Mouse (Mus musculus) spleen, postnatal 0 days (tissue): Measurements from ENCODE around the gene Smpd1. TPM values are rescaled to one million over a fixed set of nuclear protein-coding genes. Genes with fewer than 3 reads are reported as not detected.

Experiments
- polyA plus RNA-seq: library from polyadenylated mRNA; unstranded; fragments of >200 nt; fragmentation: Nextera tagmentation; extraction: Ambion mirVana; gene quantifications from 2 replicates; pipeline ENCODE4 v1.2.1, GENCODE M21; 2015

The Smpd1 gene
- 17.5 and 18.0 TPM in 2 replicates for polyA plus RNA-seq

DNA sequence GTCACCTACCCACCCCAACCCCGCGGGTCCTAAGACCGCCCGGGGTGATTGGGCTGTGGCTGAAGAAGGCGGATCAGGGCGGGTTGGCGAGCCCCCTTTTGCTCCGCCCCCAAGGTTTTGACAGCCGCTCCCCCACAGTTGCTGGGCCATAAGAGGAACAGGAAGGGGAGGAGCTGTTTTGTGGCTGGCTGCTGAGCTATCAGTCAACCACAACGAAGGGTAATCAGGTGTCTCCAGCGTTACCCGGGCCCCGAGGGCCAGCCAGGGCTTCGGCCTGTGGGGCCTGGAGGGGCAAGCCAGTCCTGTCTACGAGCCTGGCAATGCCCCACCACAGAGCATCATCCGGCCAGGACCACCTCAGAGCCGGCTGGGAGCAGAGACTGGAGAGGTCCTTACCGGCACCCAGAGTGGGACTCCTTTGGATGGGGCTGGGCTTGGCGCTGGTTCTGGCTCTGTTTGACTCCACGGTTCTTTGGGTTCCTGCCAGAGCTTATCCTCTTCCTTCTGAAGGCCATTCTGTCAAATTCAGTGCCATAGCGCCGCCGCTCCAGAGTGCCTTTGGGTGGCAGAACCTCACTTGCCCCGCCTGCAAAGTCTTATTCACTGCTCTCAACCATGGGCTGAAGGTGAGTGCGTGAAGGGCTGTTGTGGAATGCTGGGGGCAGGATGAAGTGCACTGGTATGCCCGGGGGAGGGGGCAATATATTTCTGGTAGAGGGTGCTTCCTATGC lies at the start of gene Smpd1:
Gene Smpd1 (plus strand): TSS at position 149 of the 731 bp plus-strand sequence.

DNA sequence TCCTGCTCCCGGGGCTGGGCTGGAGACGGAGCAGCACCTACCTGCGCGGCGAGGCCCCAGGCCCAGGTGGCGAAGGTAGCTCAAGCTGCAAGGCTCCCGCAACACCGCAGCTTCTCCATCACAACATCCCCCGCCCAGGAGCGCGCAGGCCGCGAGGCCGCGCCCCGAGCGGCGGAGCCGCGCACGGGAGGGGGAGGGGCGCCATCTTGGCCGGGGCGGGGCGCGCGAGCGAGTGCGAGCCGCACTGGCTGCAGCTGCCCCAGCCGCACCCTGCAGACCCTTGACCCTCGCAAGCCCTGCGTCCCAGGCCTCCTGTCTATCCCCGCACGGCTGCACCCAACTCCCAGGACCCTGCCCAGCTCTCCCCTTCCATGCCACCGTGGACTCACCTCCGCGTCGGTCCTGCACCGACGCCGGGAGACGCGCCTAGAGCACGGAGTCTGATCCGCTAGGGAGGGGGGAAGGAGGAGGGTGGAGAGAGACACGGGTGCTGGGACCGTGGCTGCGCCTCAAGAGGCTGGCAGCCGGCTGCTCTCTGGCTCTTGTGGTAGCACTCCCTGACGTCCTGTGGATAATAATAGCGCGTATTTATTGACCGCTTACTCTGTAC lies 27.0 kb downstream of the Smpd1 start, which contains the start of gene Apbb1:
Gene Apbb1 (minus strand): TSS at position 560 of the 610 bp plus-strand sequence.

Other genes with a start within 250 kb of the Smpd1 start
- not detected in 2 replicates for gene Olfr689, start 243.2 kb upstream of the Smpd1 start, polyA plus RNA-seq
- not detected in 2 replicates for gene Olfr690, start 220.3 kb upstream of the Smpd1 start, polyA plus RNA-seq
- gene Olfr691, start 212.1 kb upstream of the Smpd1 start, polyA plus RNA-seq, result not detected in 2 replicates
- gene Olfr692, start 186.1 kb upstream of the Smpd1 start, polyA plus RNA-seq, result not detected in 2 replicates
- gene Gm5901, start 179.3 kb upstream of the Smpd1 start, polyA plus RNA-seq, result 0.35 TPM in 1 of 2 replicates, not detected in the other
- 22.6 and 25.5 TPM in 2 replicates for gene Fam160a2, start 154.3 kb upstream of the Smpd1 start, polyA plus RNA-seq
- 0.05 TPM in 1 of 2 replicates, not detected in the other for gene Cnga4, start 149.8 kb upstream of the Smpd1 start, polyA plus RNA-seq
- not detected in 2 replicates for gene Cckbr, start 128.6 kb upstream of the Smpd1 start, polyA plus RNA-seq
- 56.0 and 66.3 TPM in 2 replicates for gene Cavin3, start 72.1 kb upstream of the Smpd1 start, polyA plus RNA-seq
- 3.4 and 4.6 TPM in 2 replicates for gene Apbb1, start 27.3 kb downstream of the Smpd1 start, polyA plus RNA-seq
- 0.61 and 0.69 TPM in 2 replicates for gene Hpx, start 45.8 kb downstream of the Smpd1 start, polyA plus RNA-seq
- 6.0 and 8.5 TPM in 2 replicates for gene Trim3, start 79.2 kb downstream of the Smpd1 start, polyA plus RNA-seq
- 172 and 176 TPM in 2 replicates for gene Timm10b, start 85.7 kb downstream of the Smpd1 start, polyA plus RNA-seq
- 17.2 and 22.3 TPM in 2 replicates for gene Arfip2, start 86.1 kb downstream of the Smpd1 start, polyA plus RNA-seq
- 30.2 and 33.3 TPM in 2 replicates for gene Gm45799, start 86.2 kb downstream of the Smpd1 start, polyA plus RNA-seq
- 0.37 and 0.51 TPM in 2 replicates for gene Dnhd1, start 96.5 kb downstream of the Smpd1 start, polyA plus RNA-seq
- gene Ilk, start 182.2 kb downstream of the Smpd1 start, polyA plus RNA-seq, result 153 and 175 TPM in 2 replicates
- 17.3 and 17.4 TPM in 2 replicates for gene Rrp8, start 183.0 kb downstream of the Smpd1 start, polyA plus RNA-seq
- 135 and 154 TPM in 2 replicates for gene Taf10, start 190.0 kb downstream of the Smpd1 start, polyA plus RNA-seq
- 43.0 and 44.6 TPM in 2 replicates for gene Tpp1, start 197.9 kb downstream of the Smpd1 start, polyA plus RNA-seq
- gene Dchs1, start 233.3 kb downstream of the Smpd1 start, polyA plus RNA-seq, result 1.6 and 2.4 TPM in 2 replicates